Mouse (Mus musculus): ENCODE data around the gene Sptbn4.

- TF ChIP-seq CTCF (IDR thresholded peaks at IDR 0.05; ENCODE audit: control insufficient read depth, insufficient read depth, insufficient read length) (no peak), MAX (IDR thresholded peaks at IDR 0.05) (no peak), FOSL1 (IDR thresholded peaks at IDR 0.05; ENCODE audit: insufficient read depth, low read length, poor library complexity, severe bottlenecking) (no peak), CEBPB (IDR thresholded peaks at IDR 0.05; ENCODE audit: low read depth) (no peak)
Measured at GRCm38 (mm10) chr7:27419101-27419500, 28.4 kb downstream of the Sptbn4 start.

Measured in C2C12 (cell line).